Mouse (Mus musculus) R1 (cell line): ENCODE results near the gene Defa20.
"Not testable (repeated sequence)": the region's sequence is repeated elsewhere in the genome, so short reads cannot be mapped to it uniquely, and the experiment has no call there.

Experiments used
- DNase-seq: peaks from one replicate; pipeline ENCODE4 v3.0.0-alpha.2; 2018; ENCODE audit warnings: low read depth, low spot score

The Defa20 gene

DNA sequence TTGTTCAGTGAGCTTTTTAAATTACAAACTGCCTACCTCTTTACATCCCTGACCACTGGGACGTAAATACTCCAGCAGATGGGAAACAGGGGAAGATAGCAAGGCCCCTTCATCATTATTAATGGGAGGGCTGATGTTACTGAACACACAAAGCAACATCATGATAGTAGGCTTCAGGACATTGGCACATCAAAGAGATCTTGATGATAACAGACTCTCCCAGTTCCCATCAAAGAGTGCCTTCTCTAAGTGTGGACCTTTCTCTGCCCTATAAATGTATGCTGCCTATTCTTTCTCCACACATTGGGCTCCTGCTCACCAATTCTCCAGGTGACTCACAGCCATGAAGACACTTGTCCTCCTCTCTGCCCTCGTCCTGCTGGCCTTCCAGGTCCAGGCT lies at the start of gene Defa20:
TSS of gene Defa20 (plus strand) at position 301 of the 400 bp plus-strand sequence.
- not testable (repeated sequence) for DNase-seq

DNA sequence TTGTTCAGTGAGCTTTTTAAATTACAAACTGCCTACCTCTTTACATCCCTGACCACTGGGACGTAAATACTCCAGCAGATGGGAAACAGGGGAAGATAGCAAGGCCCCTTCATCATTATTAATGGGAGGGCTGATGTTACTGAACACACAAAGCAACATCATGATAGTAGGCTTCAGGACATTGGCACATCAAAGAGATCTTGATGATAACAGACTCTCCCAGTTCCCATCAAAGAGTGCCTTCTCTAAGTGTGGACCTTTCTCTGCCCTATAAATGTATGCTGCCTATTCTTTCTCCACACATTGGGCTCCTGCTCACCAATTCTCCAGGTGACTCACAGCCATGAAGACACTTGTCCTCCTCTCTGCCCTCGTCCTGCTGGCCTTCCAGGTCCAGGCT lies 19.7 kb downstream of the Defa20 start, which contains the start of gene Defa32:
TSS of gene Defa32 (plus strand) at position 301 of the 400 bp plus-strand sequence.
- DNase-seq = not testable (repeated sequence)
